Mouse (Mus musculus): Measurements from ENCODE around the gene Prl7a2.

GRCm38 (mm10) chr13:27642393-27642792, 25.4 kb downstream of the Prl7a2 start, which contains the start of gene Prl7a1:
- TF ChIP-seq POLR2A (IDR thresholded peaks at IDR 0.05; ENCODE audit: borderline replicate concordance, extremely low read depth, low read depth, low read length) (no peak), CTCF (IDR thresholded peaks at IDR 0.05; ENCODE audit: insufficient read depth, low read length) (no peak)
